Mouse (Mus musculus) NIH3T3 (cell line): ENCODE data around the gene F2rl3.
A peak's percentile ranks its signal among the peaks of the same experiment; 100 is the strongest.

Source experiments
- DNase-seq: peaks from one replicate; pipeline ENCODE4 v3.0.0-alpha.2; 2012; ENCODE audit warnings: low read depth

Gene F2rl3

DNA sequence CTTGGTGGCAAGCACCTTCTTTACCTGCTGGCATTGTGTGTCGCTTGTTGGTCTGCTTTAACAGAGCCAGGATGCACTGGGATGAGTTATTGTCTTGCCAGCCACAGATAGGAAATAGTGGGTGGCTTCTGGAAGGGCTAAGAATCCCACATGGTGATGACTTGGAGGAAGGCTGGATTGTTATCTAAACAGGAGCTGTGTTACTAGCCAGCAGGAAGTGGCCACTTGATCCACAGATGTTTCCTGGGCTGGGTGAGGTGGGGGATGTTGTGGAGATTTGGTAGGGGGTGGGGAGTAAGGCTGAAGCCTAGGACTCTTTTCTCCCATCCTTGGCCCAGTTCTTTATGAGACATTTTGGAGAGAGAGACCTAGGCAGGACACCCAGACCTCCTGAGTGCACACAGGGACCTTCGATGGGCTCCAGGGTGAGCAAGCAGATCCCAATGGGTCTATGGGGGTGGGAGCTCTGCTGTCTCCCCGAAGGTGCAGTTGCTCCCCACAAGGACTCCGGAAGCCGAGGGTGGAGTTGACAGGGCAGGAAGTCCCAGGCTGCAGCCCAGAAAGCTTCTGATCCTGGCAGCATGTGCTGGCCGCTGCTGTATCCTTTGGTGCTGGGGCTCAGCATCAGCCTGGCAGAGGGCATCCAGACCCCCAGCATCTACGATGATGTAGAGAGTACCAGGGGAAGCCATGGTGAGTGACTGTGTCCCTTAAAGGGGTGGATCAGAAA, at the start of gene F2rl3:
Gene F2rl3 (plus strand): TSS at position 559 of the 730 bp plus-strand sequence.
- no peak for DNase-seq

DNA sequence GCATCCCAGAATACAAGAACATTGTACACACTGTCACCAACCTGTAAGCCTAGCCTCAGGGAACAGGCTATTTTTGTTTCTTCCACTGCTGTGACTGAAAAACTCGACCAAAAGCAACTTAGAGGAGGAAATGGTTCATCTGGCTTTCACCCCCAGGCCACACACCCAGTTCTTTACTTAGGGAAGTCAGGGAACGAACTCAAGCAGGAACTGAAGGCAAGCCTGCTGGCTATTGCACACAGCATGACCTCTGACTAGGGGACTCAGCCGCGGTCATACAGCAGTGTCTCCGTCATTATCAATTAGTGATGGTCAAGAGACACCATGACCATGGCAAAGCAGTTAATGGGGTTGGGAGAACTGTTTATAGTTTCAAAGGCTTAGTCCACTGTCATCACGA, 49.1 kb upstream of the F2rl3 start:
- DNase-seq, result no peak

DNA sequence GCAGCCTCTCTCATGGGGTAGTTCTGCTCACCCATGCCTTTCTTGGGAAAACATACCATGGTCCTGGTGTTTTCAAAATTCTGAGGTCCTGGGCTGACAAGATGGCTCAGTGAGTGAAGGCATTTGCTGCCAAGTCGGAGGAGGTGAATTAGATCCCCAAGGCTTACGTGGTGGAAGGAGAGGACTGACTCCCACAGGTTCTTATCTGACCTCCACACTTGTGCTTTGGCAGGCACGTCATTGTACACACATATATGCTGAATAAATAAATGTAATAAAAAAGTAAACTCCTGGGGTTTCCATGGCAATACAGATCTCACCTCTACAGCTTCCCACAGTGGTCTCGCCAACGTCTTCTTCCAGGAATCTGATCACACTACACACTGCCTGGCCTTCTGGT, 45.1 kb upstream of the F2rl3 start:
- DNase-seq, result no peak

DNA sequence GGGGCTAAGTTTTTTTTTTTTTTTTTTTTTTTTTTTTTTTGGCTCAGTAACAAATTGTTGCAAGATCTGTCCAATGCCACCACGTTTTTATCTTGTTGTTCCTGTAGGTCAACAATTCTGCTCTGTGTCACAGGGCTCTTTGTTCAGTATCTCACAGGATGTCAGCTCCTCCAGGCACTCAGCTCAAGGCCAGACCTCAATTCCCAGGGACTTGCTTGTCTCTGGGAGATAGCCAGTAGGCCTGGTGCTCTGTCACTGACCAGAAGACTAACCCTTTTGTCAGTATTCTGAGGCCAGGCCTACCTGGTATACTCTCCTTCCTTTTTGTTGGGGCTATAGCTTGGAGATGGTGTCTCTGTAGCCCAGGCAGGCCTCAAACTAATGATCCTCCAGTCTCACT, 41.1 kb upstream of the F2rl3 start:
- no peak for DNase-seq

DNA sequence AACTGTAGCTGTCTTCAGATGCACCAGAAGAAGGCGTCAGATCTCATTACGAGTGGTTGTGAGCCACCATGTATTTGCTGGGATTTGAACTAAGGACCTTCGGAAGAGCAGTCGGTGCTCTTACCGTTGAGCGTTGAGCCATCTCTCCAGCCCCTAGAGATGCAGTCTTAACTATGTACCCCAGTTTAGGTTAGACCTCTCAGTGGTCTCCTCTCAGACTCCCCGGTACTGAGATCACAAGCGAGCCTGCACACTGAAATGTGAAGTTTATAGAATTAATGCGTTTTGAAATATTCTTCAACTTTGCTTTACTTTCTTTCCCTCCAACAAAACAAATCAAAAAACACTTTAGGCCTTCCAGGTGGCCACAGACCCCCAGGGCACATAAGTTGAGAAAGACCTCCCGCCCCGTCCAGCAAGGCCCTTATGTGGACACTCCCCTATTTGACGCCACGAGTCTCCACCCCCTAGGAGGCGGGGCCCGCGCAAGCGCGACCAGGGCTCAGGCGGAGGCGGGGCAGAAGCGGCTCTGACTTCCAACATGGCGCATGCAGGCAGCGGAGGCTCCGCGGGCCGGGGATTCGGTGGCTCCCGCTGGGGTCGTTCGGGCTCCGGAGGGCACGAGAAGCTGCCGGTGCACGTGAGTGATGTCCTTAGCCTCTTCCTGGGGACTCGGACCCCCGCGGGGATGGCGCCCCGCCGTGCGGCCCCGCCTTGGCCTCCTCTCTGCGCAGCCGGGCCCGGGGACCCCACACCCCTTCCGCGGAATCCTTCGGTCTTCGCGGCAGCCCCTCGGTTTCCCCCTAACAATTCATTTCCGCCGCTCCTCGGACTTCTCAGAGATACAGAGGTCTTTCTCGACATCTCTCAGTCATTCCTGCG, 38.7 kb upstream of the F2rl3 start, which contains the start of gene Sin3b:
Gene Sin3b (plus strand): TSS at position 517 of the 882 bp plus-strand sequence.
- peak; percentile 96 for DNase-seq

DNA sequence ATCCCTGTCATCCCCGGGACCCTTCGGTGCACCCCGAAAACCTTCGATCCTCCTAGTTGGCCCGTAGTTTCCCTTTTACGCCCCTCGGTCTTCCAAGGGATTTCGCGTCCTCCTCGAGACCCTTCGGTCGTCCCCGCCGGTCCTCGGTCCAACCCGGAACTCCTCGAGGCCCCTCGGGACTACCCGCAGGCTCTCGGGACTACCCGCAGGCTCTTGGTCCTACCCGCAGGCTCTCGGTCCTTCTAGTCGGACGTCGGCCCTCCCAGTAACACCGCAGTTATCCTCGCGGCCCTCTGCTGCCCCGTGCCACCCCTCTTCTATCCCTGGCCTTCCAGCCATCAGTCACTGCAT, 38.1 kb upstream of the F2rl3 start:
- DNase-seq, result peak; percentile 35

DNA sequence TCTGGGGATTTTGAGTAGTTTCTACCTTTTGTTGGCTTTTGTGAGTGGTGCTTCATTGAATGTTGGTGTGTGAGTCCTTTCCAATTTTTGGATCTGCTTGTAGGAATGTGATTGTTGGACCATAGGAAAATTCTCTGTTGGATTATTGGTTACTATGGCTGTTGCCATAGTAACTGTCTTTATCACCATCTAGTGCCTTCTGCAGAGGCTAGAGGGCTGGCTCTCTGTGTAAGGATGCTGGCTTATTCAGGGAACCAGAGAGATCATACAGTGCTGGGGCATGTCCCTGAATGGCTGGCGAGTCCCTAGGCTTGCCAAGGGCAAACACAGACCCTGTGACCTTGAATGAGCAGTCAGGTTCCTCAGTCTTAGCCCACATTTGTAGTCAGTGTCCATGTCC, 33.0 kb upstream of the F2rl3 start:
- DNase-seq, result no peak

DNA sequence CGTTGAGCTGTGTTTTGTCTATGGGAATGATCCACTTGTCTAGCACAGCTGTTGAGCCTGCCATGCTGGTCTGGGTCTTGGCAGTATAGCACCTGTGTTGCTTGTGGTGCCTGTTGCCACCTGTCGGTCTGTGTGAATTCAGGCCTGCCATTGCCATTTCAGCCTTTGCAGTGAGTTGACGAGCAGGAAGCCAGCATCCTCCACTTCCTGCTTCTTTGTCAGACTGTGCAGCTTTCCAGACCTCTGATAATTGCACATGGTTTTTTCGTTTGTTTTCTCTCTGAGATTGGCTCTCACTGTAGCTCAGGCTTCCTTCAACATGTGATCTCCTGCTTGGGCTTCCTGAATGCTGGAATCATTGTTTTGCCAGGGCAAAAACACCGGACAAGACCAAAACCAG, 26.7 kb upstream of the F2rl3 start:
- no peak for DNase-seq

DNA sequence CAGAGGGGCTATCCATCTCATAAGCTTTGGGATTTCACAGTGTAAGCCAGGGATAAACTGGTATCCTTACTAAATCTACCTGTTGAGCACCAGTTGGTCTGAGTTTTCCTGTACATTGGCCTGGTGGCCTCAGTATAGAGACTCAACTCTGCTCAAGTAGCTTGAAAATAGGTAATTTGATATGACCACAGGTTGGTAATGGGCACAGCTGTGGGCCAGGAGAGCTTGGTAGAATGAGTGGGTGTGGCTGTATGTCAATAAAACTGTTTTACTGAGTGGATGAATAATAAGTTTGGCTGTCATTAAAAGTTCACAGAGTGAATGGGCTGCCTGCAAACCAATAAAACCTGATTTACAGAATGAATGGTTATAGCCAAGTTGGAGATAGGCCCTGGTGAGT, 24.8 kb upstream of the F2rl3 start:
- DNase-seq, result no peak

DNA sequence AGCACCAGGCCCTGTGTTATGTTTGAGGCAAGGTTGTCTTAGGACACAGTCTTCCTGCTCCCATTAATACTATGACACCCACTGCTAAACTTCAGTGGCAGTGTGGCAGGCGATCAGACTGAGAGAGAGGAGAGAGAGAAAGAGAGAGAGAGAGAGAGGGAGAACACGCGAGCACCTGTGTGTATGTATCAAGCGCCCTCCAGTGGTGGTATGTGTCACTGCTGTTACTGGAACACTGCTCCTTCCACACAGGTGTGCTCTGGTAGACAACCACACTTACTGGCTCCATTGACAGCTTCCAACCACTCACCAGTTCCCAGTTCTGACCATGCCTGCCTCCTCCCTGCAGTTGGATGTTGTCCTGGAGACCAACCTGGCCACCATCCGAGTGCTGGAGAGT, 15.6 kb upstream of the F2rl3 start:
- peak; percentile 62 for DNase-seq

DNA sequence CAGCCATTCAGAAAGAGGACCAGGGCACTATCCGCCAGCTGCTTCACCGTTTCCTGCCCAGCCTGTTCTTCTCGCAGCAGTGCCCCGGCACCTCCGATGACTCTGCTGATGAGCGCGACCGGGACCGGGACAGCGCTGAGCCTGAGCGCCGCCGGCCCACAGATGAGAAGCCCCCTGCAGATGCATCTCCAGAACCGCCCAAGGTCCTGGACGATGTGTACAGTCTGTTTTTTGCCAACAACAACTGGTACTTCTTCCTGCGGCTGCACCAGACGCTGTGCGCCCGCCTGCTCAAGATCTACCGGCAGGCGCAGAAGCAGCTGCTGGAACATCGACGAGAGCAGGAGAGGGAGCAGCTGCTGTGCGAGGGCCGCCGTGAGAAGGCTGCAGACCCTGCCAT, 11.8 kb upstream of the F2rl3 start:
- no peak for DNase-seq

DNA sequence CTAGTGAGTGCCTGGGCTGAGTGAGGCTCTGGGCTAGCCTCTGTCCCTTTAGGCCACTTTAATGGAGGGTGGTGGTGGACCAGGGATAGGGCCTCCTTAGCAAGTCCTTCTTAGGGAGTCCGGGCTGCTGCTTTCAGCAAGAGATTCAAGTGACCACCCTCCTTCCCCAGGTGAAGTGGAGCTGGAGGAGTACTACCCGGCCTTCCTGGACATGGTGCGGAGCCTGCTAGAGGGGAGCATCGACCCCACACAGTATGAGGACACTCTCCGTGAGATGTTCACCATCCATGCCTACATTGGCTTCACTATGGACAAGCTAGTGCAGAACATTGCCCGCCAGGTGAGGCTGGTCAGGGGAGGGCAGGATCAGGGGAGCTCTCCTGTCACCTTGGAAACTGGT, 11.4 kb upstream of the F2rl3 start:
- DNase-seq, result no peak

DNA sequence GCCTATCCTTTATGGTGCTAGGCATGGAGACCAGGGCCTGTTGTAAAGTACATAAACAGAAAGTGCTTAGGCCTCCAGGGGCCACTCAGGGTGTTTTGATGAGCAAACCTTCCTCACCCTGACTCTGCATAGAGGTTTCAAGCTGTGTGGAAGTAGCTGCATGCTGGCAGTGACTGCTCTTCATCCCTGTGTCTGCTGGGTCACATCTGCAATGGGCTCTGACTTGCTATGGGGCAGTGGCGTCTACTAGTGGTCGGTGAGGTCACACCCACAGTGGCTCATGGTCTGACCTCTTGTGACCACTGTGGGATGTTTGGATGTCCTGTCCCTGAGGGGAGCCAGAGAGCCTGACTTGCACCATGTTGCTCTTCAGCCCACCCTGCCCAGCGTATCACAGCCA, 10.6 kb upstream of the F2rl3 start:
- DNase-seq, result no peak

DNA sequence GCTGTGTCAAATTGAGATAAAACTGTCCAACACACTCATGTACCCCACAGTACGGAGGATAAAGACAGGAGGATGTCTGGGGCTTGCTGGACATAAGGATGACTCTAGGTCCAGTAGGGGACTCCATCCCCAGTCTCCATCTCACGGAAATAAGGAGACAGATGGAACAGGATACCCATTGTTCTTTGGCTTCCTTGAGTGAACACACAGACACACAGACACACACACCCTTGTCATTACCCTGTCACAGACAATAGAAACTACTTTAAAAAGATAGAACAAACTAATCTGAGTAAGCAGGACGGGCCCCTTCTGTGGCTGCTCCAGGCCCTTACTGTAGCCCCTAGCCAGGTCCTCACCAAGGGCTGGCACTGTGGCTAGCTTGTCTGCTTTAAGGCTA, 9.4 kb upstream of the F2rl3 start:
- no peak for DNase-seq

DNA sequence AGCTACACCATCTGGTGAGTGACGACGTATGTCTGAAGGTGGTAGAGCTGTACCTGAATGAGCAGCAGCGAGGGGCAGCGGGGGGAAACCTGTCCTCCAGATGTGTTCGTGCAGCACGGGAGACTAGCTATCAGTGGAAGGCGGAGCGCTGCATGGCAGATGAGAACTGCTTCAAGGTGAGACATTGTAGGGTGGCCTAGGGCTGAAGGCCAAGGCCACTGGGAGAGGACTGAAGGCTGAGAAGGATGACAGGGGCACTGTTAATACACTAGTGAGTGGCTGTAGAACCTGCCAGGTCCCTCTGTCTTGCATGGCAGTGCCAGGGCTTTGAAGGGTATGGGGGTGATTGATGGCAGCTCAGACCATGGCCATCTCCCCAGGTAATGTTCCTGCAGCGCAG, 8.5 kb upstream of the F2rl3 start:
- DNase-seq, result no peak

DNA sequence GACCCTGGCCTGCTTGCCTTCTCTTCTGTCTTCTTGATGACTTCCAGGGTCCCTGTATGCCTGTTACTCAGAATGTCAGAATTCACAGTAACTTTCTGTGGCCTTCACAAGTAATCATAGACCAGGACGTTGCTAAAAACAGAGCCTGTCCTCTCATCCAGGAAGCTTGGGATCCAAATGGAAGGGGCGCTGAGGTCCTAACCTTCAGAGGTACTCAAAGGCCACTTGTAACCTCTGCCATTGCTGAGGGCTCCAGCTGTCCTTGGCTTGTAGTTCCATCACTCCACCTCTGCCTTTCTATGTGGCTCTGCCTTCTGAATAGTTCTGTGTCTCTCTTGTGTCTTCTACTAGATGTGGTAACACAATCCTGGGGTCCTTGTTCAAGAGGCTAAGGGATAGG, 7.9 kb upstream of the F2rl3 start:
- DNase-seq, result no peak

DNA sequence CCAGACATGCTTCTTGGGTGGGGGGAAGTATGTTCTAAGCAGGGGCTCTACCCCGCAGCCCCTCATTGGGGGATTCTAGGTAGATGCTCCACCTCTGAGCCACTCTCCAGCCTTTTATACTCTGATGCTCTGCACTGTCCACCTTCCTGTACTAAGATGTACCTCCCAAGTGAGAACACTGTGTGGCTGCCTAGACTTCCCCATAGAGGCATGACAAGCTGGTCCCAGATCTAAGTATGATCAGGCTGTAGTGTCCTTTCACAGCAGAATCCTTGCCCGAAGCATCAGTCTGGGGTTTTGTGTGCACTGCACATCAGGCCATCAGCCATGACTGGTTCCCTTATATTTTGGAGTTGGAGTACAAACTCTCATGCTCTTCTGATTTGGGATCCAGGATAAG, 5.6 kb upstream of the F2rl3 start:
- no peak for DNase-seq

DNA sequence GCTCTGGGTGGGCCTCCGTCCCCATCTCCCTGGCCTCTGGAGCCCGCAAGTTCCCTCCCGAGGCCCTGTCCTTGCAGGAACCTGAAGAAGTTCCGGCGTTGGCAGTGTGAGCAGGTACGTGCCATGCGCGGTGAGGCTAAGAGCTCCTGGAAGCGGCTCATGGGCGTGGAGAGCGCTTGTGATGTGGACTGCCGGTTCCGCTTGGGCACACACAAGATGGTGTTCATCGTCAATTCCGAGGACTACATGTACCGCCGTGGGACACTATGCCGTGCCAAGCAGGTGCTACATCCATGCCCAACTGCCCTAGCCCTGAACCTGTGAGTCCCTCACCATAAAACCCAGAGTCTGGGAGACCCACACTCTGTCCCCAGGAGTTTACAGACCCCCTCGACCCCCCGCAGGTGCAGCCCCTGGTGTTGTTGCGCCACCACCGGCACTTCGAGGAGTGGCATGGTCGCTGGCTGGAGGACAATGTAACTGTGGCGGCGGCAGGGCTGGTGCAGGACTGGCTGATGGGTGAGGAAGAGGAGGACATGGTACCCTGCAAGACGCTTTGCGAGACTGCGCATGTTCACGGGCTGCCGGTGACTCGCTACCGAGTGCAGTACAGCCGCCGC, 4.8 kb upstream of the F2rl3 start:
- no peak for DNase-seq

DNA sequence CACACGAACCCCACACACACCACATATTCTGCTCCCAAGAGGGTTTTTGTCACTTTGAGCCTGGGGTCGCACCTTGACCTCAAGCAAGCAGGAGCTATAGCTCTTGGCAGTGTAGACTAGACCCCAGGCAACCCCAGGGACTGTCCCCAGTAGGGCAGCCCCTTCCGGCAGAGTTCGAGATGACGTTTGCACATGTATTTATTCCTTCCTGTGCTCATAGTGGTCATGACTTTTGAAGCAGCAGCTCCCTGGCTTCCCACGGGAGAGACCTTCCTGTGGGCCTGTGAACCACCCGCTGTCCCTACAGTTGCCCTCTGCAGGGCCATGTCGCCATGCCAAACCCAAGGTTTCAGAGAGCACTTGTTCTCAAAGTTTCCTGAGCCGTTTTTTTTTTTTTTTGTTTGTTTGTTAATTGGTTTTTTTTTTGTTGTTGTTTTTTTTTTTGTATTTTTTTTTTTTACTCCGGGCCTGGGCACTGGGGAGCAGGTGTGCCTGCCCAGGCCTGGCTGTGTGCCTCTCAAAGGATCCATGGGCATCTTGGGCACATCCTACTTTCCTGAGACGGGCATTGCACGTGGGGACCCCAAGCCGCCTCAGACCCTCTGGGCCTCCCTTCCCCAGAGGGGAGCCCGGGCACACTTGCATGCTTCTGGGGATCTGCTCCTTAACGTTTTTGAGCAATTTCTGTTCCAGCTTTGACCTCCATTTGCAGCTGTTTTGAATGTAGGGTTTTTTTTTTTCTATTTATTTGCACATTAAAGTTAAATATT, 4.1 kb upstream of the F2rl3 start:
- no peak for DNase-seq

DNA sequence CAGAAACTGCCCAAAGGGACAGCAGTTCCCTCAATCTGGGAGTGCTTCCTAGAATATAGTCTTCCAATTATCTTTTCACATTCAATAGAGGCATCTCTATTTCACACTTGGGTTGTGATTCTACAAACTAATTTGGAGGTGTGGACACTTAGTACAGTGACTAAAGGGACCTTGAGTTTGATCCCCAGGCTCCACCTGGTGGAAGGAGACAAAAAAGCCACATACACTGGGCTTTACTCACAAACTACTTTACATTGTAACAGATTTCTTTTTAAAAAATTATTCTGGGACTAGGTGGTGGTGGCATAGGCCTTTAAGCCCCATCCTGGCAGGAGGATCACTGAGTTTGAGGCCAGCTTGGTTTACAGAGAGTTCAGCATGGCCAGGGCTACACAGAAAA, 3.4 kb upstream of the F2rl3 start:
- peak; percentile 23 for DNase-seq

DNA sequence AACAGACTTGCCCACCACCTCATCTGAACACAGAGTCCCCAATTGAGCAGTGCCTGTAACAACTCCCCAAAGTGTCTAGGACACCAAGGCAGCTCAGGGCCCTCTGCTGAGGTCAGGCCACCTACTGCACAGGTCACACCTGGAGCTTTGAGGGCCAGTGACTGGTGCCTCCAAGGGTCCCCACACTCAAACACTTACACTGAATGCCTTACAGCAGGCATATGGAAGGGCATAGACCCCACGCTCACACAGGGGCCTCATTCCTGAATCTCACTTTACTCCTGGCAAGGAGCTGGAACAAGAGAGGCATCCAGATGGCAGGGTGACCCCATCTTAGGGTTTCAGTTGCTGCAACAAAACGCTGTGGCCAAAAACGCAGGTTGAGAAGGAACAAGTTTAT, 1.5 kb upstream of the F2rl3 start:
- no peak for DNase-seq

DNA sequence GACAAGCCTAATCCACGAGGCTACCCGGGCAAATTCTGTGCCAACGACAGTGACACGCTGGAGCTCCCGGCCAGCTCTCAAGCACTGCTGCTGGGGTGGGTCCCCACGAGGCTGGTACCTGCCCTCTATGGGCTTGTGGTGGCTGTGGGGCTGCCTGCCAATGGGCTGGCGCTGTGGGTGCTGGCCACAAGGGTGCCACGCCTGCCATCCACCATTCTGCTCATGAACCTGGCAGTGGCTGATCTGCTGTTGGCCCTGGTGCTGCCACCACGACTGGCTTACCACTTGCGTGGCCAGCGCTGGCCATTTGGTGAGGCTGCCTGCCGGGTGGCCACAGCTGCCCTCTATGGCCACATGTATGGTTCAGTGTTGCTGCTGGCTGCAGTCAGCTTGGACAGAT, 626 bp downstream of the F2rl3 start:
- DNase-seq, result no peak
